Mouse (Mus musculus) cerebellum, postnatal 36 days (tissue): ENCODE results near the gene Lrfn4.

Experiments
- DNase-seq, 2 experiments: peaks; one replicate each; pipeline ENCODE4 v3.0.0; 2021 to 2022; ENCODE audit warnings: mixed read lengths in 2 of 2

Gene Lrfn4

GRCm38 (mm10) chr19:4568832-4569231 is 46.6 kb downstream of the Lrfn4 start:
- DNase-seq = no peak

- no peak for DNase-seq
Measured at GRCm38 (mm10) chr19:4567665-4568064, 47.8 kb downstream of the Lrfn4 start.

- no peak for DNase-seq
Measured at GRCm38 (mm10) chr19:4566880-4567279, 48.6 kb downstream of the Lrfn4 start.

GRCm38 (mm10) chr19:4565678-4566077 is 49.8 kb downstream of the Lrfn4 start:
- no peak for DNase-seq
